In genomic region chr2:75679947-75680346, GRCm38 (mm10) we compare ENCODE assay signal across 20 mouse cellular contexts.
"Had no signal": no experiment of that assay in that cellular context is flagged by ENCODE, and none has a peak within 500 bp of the region (broad histone marks: within the 10 kb centered on the region; RNA-seq: fewer than 3 reads in every experiment).

No protein-coding gene starts in this region.

- H3K4me1 ChIP-seq: midbrain, embryonic 12.5 days; midbrain, embryonic 15.5 days; neural tube, embryonic 12.5 days; neural tube, embryonic 15.5 days had no signal

- H3K4me2 ChIP-seq: limb, embryonic 12.5 days; limb, embryonic 15.5 days; liver, embryonic 11.5 days; lung, embryonic 14.5 days; midbrain, embryonic 12.5 days; midbrain, embryonic 15.5 days; neural tube, embryonic 12.5 days; neural tube, embryonic 15.5 days had no signal

- H3K27ac ChIP-seq: limb, embryonic 15.5 days; liver, embryonic 14.5 days; midbrain, embryonic 12.5 days; midbrain, embryonic 15.5 days; neural tube, embryonic 12.5 days; neural tube, embryonic 15.5 days; stomach, postnatal 0 days had no signal

- H3K36me3 ChIP-seq: midbrain, embryonic 15.5 days; neural tube, embryonic 15.5 days had no signal

- DNase-seq: kidney, postnatal 25 days; left cerebral cortex, postnatal 4 days; liver, postnatal 0 days; lung, embryonic 14.5 days; right cerebral cortex, adult 18-20 months; right cerebral cortex, postnatal 14 days; right cerebral cortex, postnatal 4 days; thymus, adult 2 months; thymus, postnatal 14 days; thymus, postnatal 4 days had no signal

- H3K27me3 ChIP-seq: limb, embryonic 12.5 days; limb, embryonic 15.5 days; midbrain, embryonic 12.5 days; midbrain, embryonic 15.5 days; neural tube, embryonic 12.5 days; neural tube, embryonic 15.5 days had no signal

- ATAC-seq: liver, postnatal 0 days; lung, postnatal 0 days; midbrain, embryonic 15.5 days had no signal

- H3K9ac ChIP-seq: limb, embryonic 12.5 days; limb, embryonic 15.5 days; liver, embryonic 14.5 days; liver, postnatal 0 days; lung, embryonic 14.5 days; midbrain, embryonic 12.5 days; midbrain, embryonic 15.5 days; neural tube, embryonic 12.5 days; neural tube, embryonic 15.5 days had no signal

- H3K4me3 ChIP-seq: limb, embryonic 12.5 days; limb, embryonic 15.5 days; midbrain, embryonic 12.5 days; midbrain, embryonic 15.5 days; neural tube, embryonic 12.5 days; neural tube, embryonic 15.5 days had no signal

- H3K9me3 ChIP-seq: limb, embryonic 12.5 days; limb, embryonic 15.5 days; midbrain, embryonic 12.5 days; midbrain, embryonic 15.5 days; neural tube, embryonic 12.5 days; neural tube, embryonic 15.5 days had no signal
